In genomic region chr13:31531186-31531585, GRCm38 (mm10) we compare ENCODE assay signal across 17 mouse cellular contexts. TPM values are rescaled to one million over a fixed set of nuclear protein-coding genes. Genes with fewer than 3 reads are reported as not detected.
"Had no signal": no experiment of that assay in that cellular context is flagged by ENCODE, and none has a peak within 500 bp of the region (broad histone marks: within the 10 kb centered on the region; RNA-seq: fewer than 3 reads in every experiment).

No protein-coding gene starts in this region.

- DNase-seq: kidney, adult 9 months; kidney, postnatal 25 days; left cerebral cortex, postnatal 4 days; lung, adult 18-20 months; retina, postnatal 1 day; right cerebral cortex, postnatal 4 days; spleen, adult 18-20 months; thymus, postnatal 4 days had no signal

- H3K4me3 ChIP-seq: limb, embryonic 13.5 days; midbrain, embryonic 13.5 days; stomach, embryonic 15.5 days had no signal

- H3K9me3 ChIP-seq: limb, embryonic 13.5 days; midbrain, embryonic 13.5 days; stomach, embryonic 15.5 days had no signal

- H3K27ac ChIP-seq: limb, embryonic 13.5 days; midbrain, embryonic 13.5 days had no signal

- H3K9ac ChIP-seq: limb, embryonic 13.5 days; midbrain, embryonic 13.5 days; stomach, embryonic 15.5 days had no signal

- H3K4me1 ChIP-seq: limb, embryonic 13.5 days; midbrain, embryonic 13.5 days; stomach, embryonic 15.5 days had no signal

- H3K27me3 ChIP-seq: limb, embryonic 13.5 days; midbrain, embryonic 13.5 days; stomach, embryonic 15.5 days had no signal

- ATAC-seq: inflammation-experienced regulatory T-cells, adult 6 months; intestine, postnatal 0 days; midbrain, embryonic 13.5 days had no signal

- H3K4me2 ChIP-seq: limb, embryonic 13.5 days; midbrain, embryonic 13.5 days had no signal

- H3K36me3 ChIP-seq: limb, embryonic 13.5 days; midbrain, embryonic 13.5 days; stomach, embryonic 15.5 days had no signal

RNA-seq across cellular contexts. Expression of gene Foxq1, which starts 24.7 kb away (rescaled TPM):
- total RNA-seq: megakaryocyte-erythroid progenitor cell, adult 5-6 weeks had no signal
- polyA plus RNA-seq: inflammation-experienced regulatory T-cells, adult 6 months had no signal

RNA-seq across cellular contexts. Expression of gene A530084C06Rik, which starts 27.9 kb away (rescaled TPM):
- total RNA-seq: megakaryocyte-erythroid progenitor cell, adult 5-6 weeks had no signal
- polyA plus RNA-seq: inflammation-experienced regulatory T-cells, adult 6 months; intestine, postnatal 0 days; limb, embryonic 13.5 days; lung, embryonic 16.5 days; midbrain, embryonic 13.5 days; midbrain, postnatal 0 days; neural tube, embryonic 11.5 days; stomach, embryonic 15.5 days had no signal
